Mouse (Mus musculus) heart, embryonic 10.5 days (tissue): ENCODE measurements around the gene Ciz1. TPM values are rescaled to one million over a fixed set of nuclear protein-coding genes. Genes with fewer than 3 reads are reported as not detected.

Experiments used
- DNase-seq: peaks from one replicate; pipeline ENCODE4 v3.0.0-alpha.2; 2017; ENCODE audit warnings: low spot score
- H3K27ac ChIP-seq: fragments of 300-500 bp; sonication (generic); 2 replicates; pipeline ENCODE4 v1.5.1; 2016; ENCODE audit warnings: mild to moderate bottlenecking
- H3K27me3 ChIP-seq: fragments of 300-500 bp; sonication (generic); 2 replicates; pipeline ENCODE4 v1.6.1; 2016; ENCODE audit warnings: mild to moderate bottlenecking; ENCODE audit not compliant: poor library complexity, insufficient read depth, severe bottlenecking
- H3K36me3 ChIP-seq: fragments of 300-500 bp; sonication (generic); 2 replicates; pipeline ENCODE4 v1.6.1; 2016; ENCODE audit warnings: mild to moderate bottlenecking, moderate library complexity
- H3K4me1 ChIP-seq: fragments of 300-500 bp; sonication (generic); 2 replicates; pipeline ENCODE4 v1.6.1; 2016; ENCODE audit warnings: mild to moderate bottlenecking
- H3K4me3 ChIP-seq: fragments of 300-500 bp; sonication (generic); 2 replicates; pipeline ENCODE4 v1.5.1; 2016; ENCODE audit warnings: mild to moderate bottlenecking, moderate library complexity
- H3K9me3 ChIP-seq: fragments of 300-500 bp; sonication (generic); 2 replicates; pipeline ENCODE4 v1.6.1; 2016; ENCODE audit warnings: mild to moderate bottlenecking, moderate library complexity
- WGBS: fragments of 180-500 bp; shearing (Covaris S2); methylation state at CpG from one replicate; pipeline ENCODE4 v1.1.7; 2016; 5-methylcytosine and 5-hydroxymethylcytosine counted together
- polyA plus RNA-seq: library from polyadenylated mRNA; unstranded; fragments of >200 nt; fragmentation: Nextera tagmentation; extraction: Ambion mirVana; gene quantifications from 2 replicates; pipeline ENCODE4 v1.2.1, GENCODE M21; 2016

Gene Ciz1
- polyA plus RNA-seq, 1 experiment from 2014 or later: 48.0 TPM

GRCm38 (mm10) chr2:32381141-32381774, 29.1 kb downstream of the Ciz1 start:
- WGBS: under 1% methylated on average over 27 of the region's 27 CpGs
- H3K27me3 ChIP-seq: peaks cover 48% of the 10 kb centered on the region
- H3K36me3 ChIP-seq: peaks cover 34% of the 10 kb centered on the region
- peak overlapping the region; percentile 79 for H3K27ac ChIP-seq
- H3K9me3 ChIP-seq: no peaks in the 10 kb centered on the region
- DNase-seq: no peak
- H3K4me3 ChIP-seq: peak overlapping the region; percentile 84
- H3K4me1 ChIP-seq: peaks cover 24% of the 10 kb centered on the region

GRCm38 (mm10) chr2:32381775-32382223, 29.7 kb downstream of the Ciz1 start, which contains the start of gene 1110008P14Rik:
Gene 1110008P14Rik, minus strand, starts transcription at chr2:32381938.
- H3K4me3 ChIP-seq: peak within 1 kb of the TSS; percentile 84
- under 1% methylated on average over 47 of the region's 47 CpGs for WGBS
- peaks cover 29% of the 10 kb centered on the region for H3K36me3 ChIP-seq
- no peaks in the 10 kb centered on the region for H3K9me3 ChIP-seq
- peak; percentile 96 for DNase-seq
- H3K27ac ChIP-seq: peak within 1 kb of the TSS; percentile 79
- H3K27me3 ChIP-seq: peaks cover 53% of the 10 kb centered on the region
- H3K4me1 ChIP-seq: peaks cover 21% of the 10 kb centered on the region

DNA sequence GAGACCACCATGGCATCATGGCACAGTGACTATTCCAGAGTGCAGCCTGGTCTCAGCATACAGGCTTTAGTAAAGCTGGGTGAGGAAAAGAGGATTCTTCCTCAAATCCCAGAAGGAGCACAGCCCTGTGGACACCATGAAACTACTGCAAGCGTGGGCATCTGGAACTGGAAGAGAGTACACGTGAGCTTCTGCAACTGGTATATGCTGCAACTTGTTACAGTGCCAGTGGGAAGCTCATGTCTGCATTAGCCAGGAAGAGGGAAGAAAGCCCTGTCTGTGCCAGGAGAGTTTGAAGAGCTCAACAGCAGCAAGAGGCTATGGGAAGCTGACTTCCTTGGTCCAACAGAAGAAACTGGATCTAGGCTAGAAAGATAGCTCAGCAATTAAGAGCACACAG, 30.6 kb downstream of the Ciz1 start:
- peaks cover 20% of the 10 kb centered on the region for H3K36me3 ChIP-seq
- H3K27me3 ChIP-seq: peaks cover 61% of the 10 kb centered on the region
- no peak overlapping the region; the same call in 1 of the 2 replicates for H3K4me3 ChIP-seq
- H3K27ac ChIP-seq: no peak overlapping the region
- H3K4me1 ChIP-seq: peaks cover 21% of the 10 kb centered on the region
- DNase-seq: no peak
- WGBS: 86% methylated on average over 2 of the region's 2 CpGs
- no peaks in the 10 kb centered on the region for H3K9me3 ChIP-seq

DNA sequence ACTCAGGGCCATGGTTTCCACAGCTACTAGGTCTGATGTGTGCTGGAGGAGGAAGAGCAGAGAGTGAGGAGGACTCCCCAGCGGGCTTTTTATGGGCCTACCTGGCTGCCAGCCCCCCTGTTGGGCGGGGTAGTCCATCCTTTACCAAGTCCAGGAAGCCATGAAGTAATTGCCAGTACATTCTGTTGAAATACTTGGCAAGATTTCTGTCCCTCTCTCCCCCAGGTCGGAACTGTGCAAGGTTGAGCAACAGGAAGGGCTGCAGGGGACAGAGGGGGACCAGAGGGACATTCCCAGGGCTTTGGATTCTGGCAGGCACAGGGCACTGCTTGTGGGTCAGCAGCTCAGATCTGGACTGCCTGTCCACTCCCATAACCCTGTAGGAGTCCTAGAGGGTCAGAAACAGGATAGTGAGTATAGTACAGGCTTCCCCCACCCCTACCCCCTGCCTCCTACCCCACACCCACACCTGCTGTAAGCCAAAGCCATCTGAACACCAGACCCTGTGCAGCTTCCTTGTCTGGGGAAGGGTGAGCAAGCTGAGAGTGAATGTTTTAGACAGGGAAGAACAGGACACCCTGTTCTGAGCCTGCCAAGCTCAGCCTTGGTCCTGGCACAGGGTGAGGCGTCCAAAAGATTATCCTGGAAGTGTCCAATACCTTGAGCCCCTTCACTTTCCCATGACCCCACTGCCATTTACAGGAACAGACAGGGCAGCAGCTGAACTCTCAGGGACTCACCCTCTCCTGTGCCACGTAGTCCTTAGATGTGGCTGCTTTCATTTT, 35.8 kb downstream of the Ciz1 start, which contains the start of gene Lcn2:
Lcn2 (minus strand) TSS at position 547 of the 785 bp plus-strand sequence.
- Histone ChIP-seq H3K9me3 (no peaks in the 10 kb centered on the region), H3K36me3 (no peaks in the 10 kb centered on the region), H3K4me3 (no peak within 1 kb of the TSS), H3K27me3 (peaks cover 51% of the 10 kb centered on the region), H3K27ac (no peak within 1 kb of the TSS), H3K4me1 (0 out of 2 replicates have a peak, but pooled peaks cover 5% of the 10 kb centered on the region)
- WGBS: 62% methylated on average over 5 of the region's 5 CpGs
- no peak for DNase-seq

- Histone ChIP-seq H3K27ac (no peak overlapping the region), H3K36me3 (no peaks in the 10 kb centered on the region), H3K9me3 (no peaks in the 10 kb centered on the region), H3K4me1 (0 out of 2 replicates have a peak, but pooled peaks cover 5% of the 10 kb centered on the region), H3K27me3 (peaks cover 39% of the 10 kb centered on the region), H3K4me3 (no peak overlapping the region)
- DNase-seq: no peak
- WGBS: 64% methylated on average over 2 of the region's 2 CpGs
Observed at GRCm38 (mm10) chr2:32389157-32389556, 37.0 kb downstream of the Ciz1 start.

DNA sequence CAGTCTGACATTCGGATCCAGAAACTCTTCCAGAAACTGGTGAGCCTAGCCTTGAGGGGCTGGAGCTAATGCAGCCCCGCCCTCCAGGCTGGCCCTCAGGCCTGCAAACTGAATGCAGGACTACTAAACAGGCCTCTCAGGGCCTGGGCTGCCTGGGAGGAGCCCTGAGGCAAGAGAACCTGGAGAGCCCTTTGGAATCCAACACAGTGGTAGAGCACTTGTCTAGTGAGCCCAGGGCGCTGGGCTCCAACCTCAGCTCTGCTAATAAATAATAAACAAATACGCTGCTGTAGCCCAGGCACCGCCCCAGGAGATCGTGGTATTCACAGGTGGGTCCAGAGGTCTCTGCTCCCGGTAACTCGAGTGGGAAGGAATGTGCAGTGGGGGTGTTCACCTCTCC, 38.7 kb downstream of the Ciz1 start:
- Histone ChIP-seq H3K36me3 (no peaks in the 10 kb centered on the region), H3K27ac (no peak overlapping the region), H3K4me1 (peaks cover 11% of the 10 kb centered on the region; the same call in 1 of the 2 replicates), H3K9me3 (no peaks in the 10 kb centered on the region), H3K27me3 (peaks cover 26% of the 10 kb centered on the region), H3K4me3 (no peak overlapping the region)
- 73% methylated on average over 8 of the region's 8 CpGs for WGBS
- DNase-seq: no peak

- no peaks in the 10 kb centered on the region for H3K36me3 ChIP-seq
- no peak overlapping the region for H3K4me3 ChIP-seq
- no peak overlapping the region for H3K27ac ChIP-seq
- no peaks in the 10 kb centered on the region for H3K9me3 ChIP-seq
- 85% methylated on average over 5 of the region's 5 CpGs for WGBS
- H3K27me3 ChIP-seq: peaks cover 15% of the 10 kb centered on the region
- H3K4me1 ChIP-seq: peaks cover 20% of the 10 kb centered on the region
- no peak for DNase-seq
Observed at GRCm38 (mm10) chr2:32392063-32392462, 39.9 kb downstream of the Ciz1 start.

DNA sequence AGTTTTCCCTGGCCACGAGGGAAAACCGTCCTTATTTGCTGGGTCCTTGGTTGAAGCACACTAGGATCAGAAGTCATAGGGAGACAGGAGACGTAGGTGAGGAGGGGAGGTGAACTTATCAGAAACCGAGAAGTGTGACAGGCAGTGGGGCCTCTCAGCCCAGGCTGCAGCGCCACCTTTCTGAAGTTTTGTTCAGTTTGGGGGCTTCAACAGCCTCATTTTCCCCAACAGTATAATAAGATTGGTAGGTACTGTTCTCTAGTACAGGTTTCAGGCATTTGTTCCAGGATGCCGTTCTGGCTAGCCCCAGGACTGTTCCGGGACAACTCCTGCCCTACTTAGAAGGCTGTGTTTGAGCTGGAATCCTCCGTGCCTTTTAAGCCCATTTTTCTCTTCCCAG, 42.8 kb downstream of the Ciz1 start:
- WGBS: 3% methylated on average over 8 of the region's 8 CpGs
- no peaks in the 10 kb centered on the region; the same call in 1 of the 2 replicates for H3K27me3 ChIP-seq
- peak; percentile 82 for DNase-seq

GRCm38 (mm10) chr2:32395484-32395945, 43.4 kb downstream of the Ciz1 start, which contains the start of gene Ptges2:
Gene Ptges2, plus strand, starts transcription at chr2:32395896.
- Histone ChIP-seq H3K27me3 (no peaks in the 10 kb centered on the region; the same call in 1 of the 2 replicates), H3K9me3 (no peaks in the 10 kb centered on the region), H3K27ac (peak within 1 kb of the TSS; percentile 92), H3K4me1 (peaks cover 22% of the 10 kb centered on the region), H3K4me3 (peak within 1 kb of the TSS; percentile 95), H3K36me3 (peaks cover 26% of the 10 kb centered on the region)
- peak; percentile 94 for DNase-seq
- WGBS: under 1% methylated on average over 31 of the region's 31 CpGs

More for the DNA sequence above, 42.8 kb downstream of the Ciz1 start:
- Histone ChIP-seq H3K36me3 (peaks cover 20% of the 10 kb centered on the region), H3K4me1 (peaks cover 22% of the 10 kb centered on the region), H3K27ac (peak overlapping the region; percentile 92), H3K9me3 (no peaks in the 10 kb centered on the region), H3K4me3 (peak overlapping the region; percentile 95)

- under 1% methylated on average over 59 of the region's 59 CpGs for WGBS
- Histone ChIP-seq H3K9me3 (no peaks in the 10 kb centered on the region), H3K4me1 (peaks cover 22% of the 10 kb centered on the region), H3K36me3 (peaks cover 31% of the 10 kb centered on the region), H3K27ac (peak overlapping the region; percentile 92), H3K27me3 (no peaks in the 10 kb centered on the region; the same call in 1 of the 2 replicates), H3K4me3 (peak overlapping the region; percentile 95)
- peak; percentile 97 for DNase-seq
Observed at GRCm38 (mm10) chr2:32395946-32396621, 44.0 kb downstream of the Ciz1 start.

- Histone ChIP-seq H3K9me3 (no peaks in the 10 kb centered on the region), H3K27ac (peak overlapping the region; percentile 92), H3K36me3 (peaks cover 37% of the 10 kb centered on the region), H3K4me1 (peaks cover 22% of the 10 kb centered on the region), H3K27me3 (no peaks in the 10 kb centered on the region), H3K4me3 (peak overlapping the region; percentile 95)
- under 1% methylated on average over 15 of the region's 15 CpGs for WGBS
- no peak for DNase-seq
Observed at GRCm38 (mm10) chr2:32396695-32397094, 44.6 kb downstream of the Ciz1 start.

DNA sequence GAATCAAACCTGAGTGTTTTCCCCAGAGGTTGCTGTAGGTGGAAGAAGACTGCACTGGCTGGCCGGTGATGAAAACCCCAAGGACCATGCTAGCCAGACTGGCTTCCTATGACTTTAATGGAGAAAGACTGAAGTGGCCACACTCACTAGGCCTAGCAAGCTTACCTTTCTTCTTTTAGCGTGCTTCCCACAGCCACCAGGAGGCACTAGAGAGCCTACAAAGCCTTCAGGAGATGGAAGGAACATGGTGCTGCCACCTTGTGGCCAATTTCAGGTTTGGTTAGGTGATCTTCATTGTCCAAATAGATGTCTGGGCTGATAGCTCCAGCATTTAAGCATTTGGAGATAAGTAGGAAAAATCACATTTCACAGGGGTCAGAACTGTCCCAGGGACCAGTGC, 52.5 kb downstream of the Ciz1 start:
- 18% methylated on average over 2 of the region's 2 CpGs for WGBS
- Histone ChIP-seq H3K27ac (no peak overlapping the region), H3K36me3 (peaks cover 38% of the 10 kb centered on the region), H3K4me1 (peaks cover 9% of the 10 kb centered on the region; the same call in 1 of the 2 replicates), H3K4me3 (no peak overlapping the region), H3K9me3 (no peaks in the 10 kb centered on the region), H3K27me3 (no peaks in the 10 kb centered on the region)
- DNase-seq: peak; percentile 94
